Mouse (Mus musculus): ENCODE measurements around the gene Rhox3g. TPM values are rescaled to one million over a fixed set of nuclear protein-coding genes. Genes with fewer than 3 reads are reported as not detected.
"Not testable (repeated sequence)": the region's sequence is repeated elsewhere in the genome, so short reads cannot be mapped to it uniquely, and the experiment has no call there.

Rhox3g gene
- total RNA-seq (2014; fragmentation: Nextera tagmentation) (not detected in 2 replicates), total RNA-seq (2017) (not detected in 2 replicates)

GRCm38 (mm10) chrX:37628512-37628911 lies at the start of gene Rhox3g:
Gene Rhox3g (minus strand): TSS chrX:37628612.
- ATAC-seq (replicated peaks; ENCODE audit: low FRiP score, low TSS enrichment, poor library complexity, severe bottlenecking) = not testable (repeated sequence)

GRCm38 (mm10) chrX:37673177-37673576 lies 44.8 kb upstream of the Rhox3g start, which contains the start of gene Rhox2h:
Gene Rhox2h (minus strand): TSS chrX:37673277.
- not testable (repeated sequence) for ATAC-seq (replicated peaks; ENCODE audit: low FRiP score, low TSS enrichment, poor library complexity, severe bottlenecking)

- not testable (repeated sequence) for ATAC-seq (replicated peaks; ENCODE audit: low FRiP score, low TSS enrichment, poor library complexity, severe bottlenecking)
Measured at GRCm38 (mm10) chrX:37668664-37669063, 40.3 kb upstream of the Rhox3g start, which contains the start of gene Rhox3h. Gene Rhox3h (minus strand): TSS chrX:37668764.

- not testable (repeated sequence) for ATAC-seq (replicated peaks; ENCODE audit: low FRiP score, low TSS enrichment, poor library complexity, severe bottlenecking)
Measured at GRCm38 (mm10) chrX:37651227-37651626, 22.8 kb upstream of the Rhox3g start, which contains the start of gene Rhox4g. Gene Rhox4g (minus strand): TSS chrX:37651327.

GRCm38 (mm10) chrX:37643370-37643769 lies 15.0 kb upstream of the Rhox3g start, which contains the start of gene Rhox2g:
Gene Rhox2g (minus strand): TSS chrX:37643470.
- ATAC-seq (replicated peaks; ENCODE audit: low FRiP score, low TSS enrichment, poor library complexity, severe bottlenecking) = not testable (repeated sequence)

GRCm38 (mm10) chrX:37607604-37608003 lies 20.8 kb downstream of the Rhox3g start, which contains the start of gene Rhox4f:
Gene Rhox4f (minus strand): TSS chrX:37607704.
- not testable (repeated sequence) for ATAC-seq (replicated peaks; ENCODE audit: low FRiP score, low TSS enrichment, poor library complexity, severe bottlenecking)

- not testable (repeated sequence) for ATAC-seq (replicated peaks; ENCODE audit: low FRiP score, low TSS enrichment, poor library complexity, severe bottlenecking)
Measured at GRCm38 (mm10) chrX:37580692-37581091, 47.7 kb downstream of the Rhox3g start, which contains the start of gene Rhox3f. Gene Rhox3f (plus strand): TSS chrX:37580992.

Other genes with a start within 250 kb of the Rhox3g start
- not detected in 2 replicates for gene Rhox3a2, start 248.6 kb downstream of the Rhox3g start, total RNA-seq (2014; fragmentation: Nextera tagmentation)
- gene Rhox3a2, start 248.6 kb downstream of the Rhox3g start, total RNA-seq (2017) = not detected in 2 replicates
- gene Rhox4a2, start 237.8 kb downstream of the Rhox3g start, total RNA-seq (2014; fragmentation: Nextera tagmentation) = not detected in 2 replicates
- gene Rhox4a2, start 237.8 kb downstream of the Rhox3g start, total RNA-seq (2017) = not detected in 2 replicates
- gene Rhox2b, start 216.5 kb downstream of the Rhox3g start, total RNA-seq (2014; fragmentation: Nextera tagmentation) = not detected in 2 replicates
- gene Rhox2b, start 216.5 kb downstream of the Rhox3g start, total RNA-seq (2017) = not detected in 2 replicates
- not detected in 2 replicates for gene Rhox4b, start 196.1 kb downstream of the Rhox3g start, total RNA-seq (2014; fragmentation: Nextera tagmentation)
- not detected in 2 replicates for gene Rhox4b, start 196.1 kb downstream of the Rhox3g start, total RNA-seq (2017)
- not detected in 2 replicates for gene Rhox2c, start 174.9 kb downstream of the Rhox3g start, total RNA-seq (2014; fragmentation: Nextera tagmentation)
- not detected in 2 replicates for gene Rhox2c, start 174.9 kb downstream of the Rhox3g start, total RNA-seq (2017)
- gene Rhox3c, start 170.0 kb downstream of the Rhox3g start, total RNA-seq (2014; fragmentation: Nextera tagmentation) = not detected in 2 replicates
- gene Rhox3c, start 170.0 kb downstream of the Rhox3g start, total RNA-seq (2017) = not detected in 2 replicates
- gene Rhox4c, start 148.3 kb downstream of the Rhox3g start, total RNA-seq (2014; fragmentation: Nextera tagmentation) = not detected in 2 replicates
- gene Rhox4c, start 148.3 kb downstream of the Rhox3g start, total RNA-seq (2017) = not detected in 2 replicates
- gene Rhox2d, start 135.2 kb downstream of the Rhox3g start, total RNA-seq (2014; fragmentation: Nextera tagmentation) = not detected in 2 replicates
- not detected in 2 replicates for gene Rhox2d, start 135.2 kb downstream of the Rhox3g start, total RNA-seq (2017)
- not detected in 2 replicates for gene Rhox4d, start 114.3 kb downstream of the Rhox3g start, total RNA-seq (2014; fragmentation: Nextera tagmentation)
- gene Rhox4d, start 114.3 kb downstream of the Rhox3g start, total RNA-seq (2017) = not detected in 2 replicates
- not detected in 2 replicates for gene Rhox2e, start 98.2 kb downstream of the Rhox3g start, total RNA-seq (2014; fragmentation: Nextera tagmentation)
- gene Rhox2e, start 98.2 kb downstream of the Rhox3g start, total RNA-seq (2017) = not detected in 2 replicates
- not detected in 2 replicates for gene Rhox3e, start 86.6 kb downstream of the Rhox3g start, total RNA-seq (2014; fragmentation: Nextera tagmentation)
- gene Rhox3e, start 86.6 kb downstream of the Rhox3g start, total RNA-seq (2017) = not detected in 2 replicates
- not detected in 2 replicates for gene Rhox4e, start 71.2 kb downstream of the Rhox3g start, total RNA-seq (2014; fragmentation: Nextera tagmentation)
- not detected in 2 replicates for gene Rhox4e, start 71.2 kb downstream of the Rhox3g start, total RNA-seq (2017)
- not detected in 2 replicates for gene Rhox2f, start 57.2 kb downstream of the Rhox3g start, total RNA-seq (2014; fragmentation: Nextera tagmentation)
- not detected in 2 replicates for gene Rhox2f, start 57.2 kb downstream of the Rhox3g start, total RNA-seq (2017)
- not detected in 2 replicates for gene Rhox3f, start 47.6 kb downstream of the Rhox3g start, total RNA-seq (2014; fragmentation: Nextera tagmentation)
- not detected in 2 replicates for gene Rhox3f, start 47.6 kb downstream of the Rhox3g start, total RNA-seq (2017)
- not detected in 2 replicates for gene Rhox4f, start 20.9 kb downstream of the Rhox3g start, total RNA-seq (2014; fragmentation: Nextera tagmentation)
- gene Rhox4f, start 20.9 kb downstream of the Rhox3g start, total RNA-seq (2017) = not detected in 2 replicates
- not detected in 2 replicates for gene Rhox2g, start 14.9 kb upstream of the Rhox3g start, total RNA-seq (2014; fragmentation: Nextera tagmentation)
- gene Rhox2g, start 14.9 kb upstream of the Rhox3g start, total RNA-seq (2017) = not detected in 2 replicates
- not detected in 2 replicates for gene Rhox4g, start 22.7 kb upstream of the Rhox3g start, total RNA-seq (2014; fragmentation: Nextera tagmentation)
- not detected in 2 replicates for gene Rhox4g, start 22.7 kb upstream of the Rhox3g start, total RNA-seq (2017)
- not detected in 2 replicates for gene Rhox3h, start 40.2 kb upstream of the Rhox3g start, total RNA-seq (2014; fragmentation: Nextera tagmentation)
- gene Rhox3h, start 40.2 kb upstream of the Rhox3g start, total RNA-seq (2017) = not detected in 2 replicates
- not detected in 2 replicates for gene Rhox2h, start 44.7 kb upstream of the Rhox3g start, total RNA-seq (2014; fragmentation: Nextera tagmentation)
- not detected in 2 replicates for gene Rhox2h, start 44.7 kb upstream of the Rhox3g start, total RNA-seq (2017)
- not detected in 2 replicates for gene Rhox5, start 176.2 kb upstream of the Rhox3g start, total RNA-seq (2014; fragmentation: Nextera tagmentation)
- gene Rhox5, start 176.2 kb upstream of the Rhox3g start, total RNA-seq (2017) = not detected in 2 replicates
- gene Rhox6, start 198.3 kb upstream of the Rhox3g start, total RNA-seq (2014; fragmentation: Nextera tagmentation) = not detected in 2 replicates
- gene Rhox6, start 198.3 kb upstream of the Rhox3g start, total RNA-seq (2017) = not detected in 2 replicates
- not detected in 2 replicates for gene Rhox7a, start 203.1 kb upstream of the Rhox3g start, total RNA-seq (2014; fragmentation: Nextera tagmentation)
- gene Rhox7a, start 203.1 kb upstream of the Rhox3g start, total RNA-seq (2017) = not detected in 2 replicates